Mouse (Mus musculus) heart, embryonic 11.5 days (tissue): ENCODE data around the gene Smim11. TPM values are rescaled to one million over a fixed set of nuclear protein-coding genes. Genes with fewer than 3 reads are reported as not detected.
A peak's percentile ranks its signal among the peaks of the same experiment; 100 is the strongest.

Experiments used
- ATAC-seq: fragments of 200-750 bp; cut with Nextera tagmentation; replicated peaks from 2 replicates; pipeline ENCODE4 v1.8.0; 2017; ENCODE audit warnings: moderate library complexity; ENCODE audit not compliant: insufficient number of reproducible peaks, low FRiP score, low TSS enrichment
- H3K27ac ChIP-seq: fragments of 300-500 bp; sonication (generic); 2 replicates; pipeline ENCODE4 v1.5.1; 2014; ENCODE audit warnings: mild to moderate bottlenecking, low read depth, low read length
- H3K27me3 ChIP-seq: fragments of 300-500 bp; sonication (generic); 2 replicates; pipeline ENCODE4 v1.6.1; 2014; ENCODE audit warnings: mild to moderate bottlenecking, low read length, mixed read lengths; ENCODE audit not compliant: control insufficient read depth, insufficient read depth
- H3K36me3 ChIP-seq: fragments of 300-500 bp; sonication (generic); 2 replicates; pipeline ENCODE4 v1.6.1; 2014; ENCODE audit warnings: mild to moderate bottlenecking, low read length, moderate library complexity, mixed read lengths; ENCODE audit not compliant: control insufficient read depth, insufficient read depth
- H3K4me1 ChIP-seq: fragments of 300-500 bp; sonication (generic); 2 replicates; pipeline ENCODE4 v1.6.1; 2014; ENCODE audit warnings: low read length; ENCODE audit not compliant: control insufficient read depth, insufficient read depth
- H3K4me2 ChIP-seq: fragments of 300-500 bp; sonication (generic); 2 replicates; pipeline ENCODE4 v1.6.1; 2014; ENCODE audit warnings: mild to moderate bottlenecking, moderate library complexity
- H3K4me3 ChIP-seq: fragments of 300-500 bp; sonication (generic); 2 replicates; pipeline ENCODE4 v1.5.1; 2014; ENCODE audit warnings: low read depth, low read length
- H3K9ac ChIP-seq: fragments of 300-500 bp; sonication (generic); 2 replicates; pipeline ENCODE4 v1.6.1; 2014; ENCODE audit warnings: mild to moderate bottlenecking, low read depth, low read length, moderate library complexity
- H3K9me3 ChIP-seq: fragments of 300-500 bp; sonication (generic); replicated peaks from 2 replicates; pipeline ENCODE4 v1.6.1; 2016; ENCODE audit warnings: low read length; ENCODE audit not compliant: control insufficient read depth
- WGBS: fragments of 180-500 bp; shearing (Covaris S2); extraction: QIAGEN DNeasy Blood & Tissue Kit; methylation state at CpG from one replicate; pipeline ENCODE4 v1.1.7; 2014; ENCODE audit not compliant: insufficient replicate concordance; 5-methylcytosine and 5-hydroxymethylcytosine counted together
- polyA plus RNA-seq: library from polyadenylated mRNA; unstranded; fragments of >200 nt; fragmentation: Nextera tagmentation; extraction: Ambion mirVana; gene quantifications from 2 replicates; pipeline ENCODE4 v1.2.1, GENCODE M21; 2014

The Smim11 gene
- polyA plus RNA-seq, 1 experiment from 2014 or later = 117 TPM

DNA sequence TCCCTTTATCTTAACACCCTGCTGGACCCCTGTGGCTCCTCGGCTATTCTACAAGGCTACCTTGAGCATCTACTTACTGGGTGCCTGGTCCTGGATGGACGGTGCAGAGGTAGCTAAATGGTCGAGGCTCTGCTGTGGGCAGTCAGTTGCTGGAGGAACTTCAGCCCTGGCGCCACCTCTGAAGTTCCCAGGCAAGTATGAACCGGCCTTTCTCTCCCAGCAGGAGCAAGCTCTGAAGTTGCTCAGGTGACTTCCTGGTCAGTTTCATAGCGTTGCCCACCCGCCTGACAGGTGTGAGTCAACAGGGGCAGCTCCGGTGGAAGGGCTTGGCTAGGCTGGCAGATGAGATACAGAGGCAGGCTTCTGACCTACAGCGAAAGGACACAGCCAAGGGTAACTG lies 58.1 kb downstream of the Smim11 start, which contains the start of gene Kcne1:
Gene Kcne1 (minus strand): TSS at position 240 of the 400 bp plus-strand sequence.
- no peak within 1 kb of the TSS for H3K27ac ChIP-seq
- no peaks in the 10 kb centered on the region for H3K9me3 ChIP-seq
- peaks cover 38% of the 10 kb centered on the region for H3K4me1 ChIP-seq
- ATAC-seq = no peak
- no peaks in the 10 kb centered on the region for H3K36me3 ChIP-seq
- peak within 1 kb of the TSS; percentile 18 for H3K4me3 ChIP-seq
- H3K9ac ChIP-seq = peak within 1 kb of the TSS; percentile 52; the same call in 1 of the 2 replicates
- WGBS = 32% methylated on average over 8 of the region's 9 CpGs
- peak within 1 kb of the TSS; percentile 60 for H3K4me2 ChIP-seq
- H3K27me3 ChIP-seq = no peaks in the 10 kb centered on the region

DNA sequence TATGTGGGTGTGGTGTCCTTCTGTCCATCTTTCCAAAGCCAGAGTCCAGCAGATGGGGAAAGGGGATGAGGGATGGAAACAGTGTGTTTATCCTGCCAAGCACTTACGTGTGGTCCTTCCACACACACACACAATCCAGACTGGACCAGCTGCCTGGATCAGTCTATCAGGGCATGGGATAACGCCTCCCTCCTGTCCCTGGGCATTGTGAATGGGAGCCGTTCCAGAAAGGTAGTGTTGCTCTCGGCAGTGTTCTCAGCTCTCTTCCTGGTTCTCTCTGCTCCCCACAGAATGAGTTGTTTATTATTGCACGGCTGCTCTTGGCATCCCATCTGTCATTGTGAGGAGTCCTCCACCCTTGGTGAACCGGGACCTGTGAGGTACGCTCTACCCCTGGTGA lies 59.6 kb downstream of the Smim11 start:
- Histone ChIP-seq H3K4me1 (peaks cover 37% of the 10 kb centered on the region), H3K27ac (no peak overlapping the region), H3K9me3 (no peaks in the 10 kb centered on the region), H3K4me2 (no peak overlapping the region), H3K27me3 (no peaks in the 10 kb centered on the region), H3K9ac (no peak overlapping the region), H3K36me3 (no peaks in the 10 kb centered on the region), H3K4me3 (no peak overlapping the region)
- ATAC-seq = no peak
- 73% methylated on average over 7 of the region's 7 CpGs for WGBS

Other genes with a start within 250 kb of the Smim11 start
- gene Mrps6, start 243.0 kb upstream of the Smim11 start, polyA plus RNA-seq = 121 and 136 TPM in 2 replicates
- 0.20 TPM in 1 of 2 replicates, not detected in the other for gene Gm49711, start 243.0 kb upstream of the Smim11 start, polyA plus RNA-seq
- gene Slc5a3, start 243.0 kb upstream of the Smim11 start, polyA plus RNA-seq = 5.7 and 6.7 TPM in 2 replicates
- gene Kcne2, start 8.9 kb upstream of the Smim11 start, polyA plus RNA-seq = 1.8 and 1.9 TPM in 2 replicates
- not detected in 2 replicates for gene Fam243, start 20.2 kb downstream of the Smim11 start, polyA plus RNA-seq
- gene Kcne1, start 58.2 kb downstream of the Smim11 start, polyA plus RNA-seq = 64.5 TPM in 2 replicates
- 103 and 150 TPM in 2 replicates for gene Rcan1, start 169.6 kb downstream of the Smim11 start, polyA plus RNA-seq
- gene Clic6, start 184.4 kb downstream of the Smim11 start, polyA plus RNA-seq = 0.54 and 0.59 TPM in 2 replicates